Mouse (Mus musculus): Measurements from ENCODE around the gene Plvap.

GRCm38 (mm10) chr8:71554644-71555043 is 43.1 kb upstream of the Plvap start:
- TF ChIP-seq CTCF (conservative IDR thresholded peaks at IDR 0.05; ENCODE audit: low read length) (no peak), NANOG (IDR thresholded peaks at IDR 0.05; ENCODE audit: borderline replicate concordance, low read length) (no peak)
